ENCODE assay signal across 8 mouse cellular contexts in the genomic region with DNA sequence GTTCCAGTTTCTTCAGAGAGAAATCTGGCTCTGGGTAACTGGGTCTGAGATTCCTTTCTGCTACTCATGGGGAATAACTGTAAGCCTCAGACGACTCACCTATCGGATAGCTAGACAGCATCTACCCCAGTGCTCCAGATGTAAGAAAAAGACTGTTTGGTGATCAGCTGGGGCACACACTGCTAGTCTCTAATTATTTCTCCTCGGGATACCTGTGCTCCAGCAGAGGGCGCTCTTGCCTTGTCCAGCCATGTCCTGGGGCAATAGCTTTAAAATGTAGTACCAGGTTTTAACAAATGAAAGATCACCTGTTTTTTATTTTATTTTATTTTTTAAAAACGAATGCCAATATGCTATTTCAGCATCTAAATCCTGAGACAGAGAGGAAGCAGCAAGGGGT. TPM values are rescaled to one million over a fixed set of nuclear protein-coding genes. Genes with fewer than 3 reads are reported as not detected.
DNase-seq lines count a peak whose midpoint lies in the region; ATAC-seq and TF ChIP-seq lines count a peak whose summit lies in the region.

No protein-coding gene starts in this region.

- H3K36me3 ChIP-seq in C2C12 (ENCODE audit: control insufficient read depth, insufficient read depth) = no peaks in the 10 kb centered on the region
- no peaks in the 10 kb centered on the region for H3K36me3 ChIP-seq in limb, embryonic 14.5 days (ENCODE audit: control insufficient read depth, insufficient read depth, low read length)
- H3K36me3 ChIP-seq in neural tube, embryonic 14.5 days (ENCODE audit: control insufficient read depth, insufficient read depth, low read length) = no peaks in the 10 kb centered on the region

- DNase-seq in adrenal gland, adult (ENCODE audit: inconsistent age in 2 of 2, low spot score in 1 of 2) = peak; percentile 82 to 92
- peak; percentile 89 for DNase-seq in embryo, embryonic 10 days (ENCODE audit: low spot score)
- peak; percentile 74 for DNase-seq in gastrocnemius, postnatal 14 days
- peak; percentile 83 for DNase-seq in kidney, adult 9 months
- peak; percentile 51 for DNase-seq in limb, embryonic 14.5 days (ENCODE audit: low spot score)
- DNase-seq in testis, postnatal 10 days (ENCODE audit: low spot score) = peak; percentile 93

- H3ac ChIP-seq in C2C12 (ENCODE audit: control insufficient read depth, insufficient read length, low read depth) = no peak overlapping the region

- no peaks in the 10 kb centered on the region for H3K79me3 ChIP-seq in C2C12 (ENCODE audit: low read depth)

- no peak for ATAC-seq in limb, embryonic 14.5 days (ENCODE audit: low FRiP score, low read depth)
- peak; percentile 70; the same call in 1 of the 2 replicates for ATAC-seq in neural tube, embryonic 14.5 days (ENCODE audit: low read depth)

- H3K27me3 ChIP-seq in C2C12 (ENCODE audit: control insufficient read depth, insufficient read depth, insufficient read length) = no peaks in the 10 kb centered on the region
- no peaks in the 10 kb centered on the region for H3K27me3 ChIP-seq in limb, embryonic 14.5 days (ENCODE audit: control insufficient read depth, insufficient read depth, low read length)
- H3K27me3 ChIP-seq in neural tube, embryonic 14.5 days (ENCODE audit: control insufficient read depth, insufficient read depth, low read length) = no peaks in the 10 kb centered on the region

- no peak overlapping the region for H3K27ac ChIP-seq in limb, embryonic 14.5 days (replicated peaks; ENCODE audit: low read depth, low read length)
- H3K27ac ChIP-seq in neural tube, embryonic 14.5 days (ENCODE audit: low read depth, low read length) = no peak overlapping the region

- H3K4me2 ChIP-seq in limb, embryonic 14.5 days (replicated peaks; ENCODE audit: low read depth, low read length, severe bottlenecking) = no peak overlapping the region
- no peak overlapping the region for H3K4me2 ChIP-seq in neural tube, embryonic 14.5 days (ENCODE audit: low read depth, low read length)

- intact Hi-C loops in gastrocnemius, postnatal 14 days (cut with DNase I; ENCODE audit: low total_unique reads) = loop anchor here (5.0 to 10.0 kb wide), 2 partner anchors 38 to 335 kb away; no protein-coding TSS in a partner anchor

- no peak overlapping the region for H3K9ac ChIP-seq in limb, embryonic 14.5 days (ENCODE audit: low read depth, low read length, severe bottlenecking)
- no peak overlapping the region for H3K9ac ChIP-seq in neural tube, embryonic 14.5 days (replicated peaks; ENCODE audit: low read depth, low read length)

- no peaks in the 10 kb centered on the region for H3K79me2 ChIP-seq in C2C12 (ENCODE audit: control insufficient read depth, insufficient read depth)

- peak; percentile 55 for TF ChIP-seq CTCF in C2C12 (IDR thresholded peaks at IDR 0.05; ENCODE audit: control insufficient read depth, insufficient read depth, insufficient read length)

- no peaks in the 10 kb centered on the region for H3K4me1 ChIP-seq in limb, embryonic 14.5 days (ENCODE audit: control insufficient read depth, insufficient read depth, low read length)
- H3K4me1 ChIP-seq in neural tube, embryonic 14.5 days (ENCODE audit: control insufficient read depth, insufficient read depth, low read length) = no peaks in the 10 kb centered on the region

- H3K4me3 ChIP-seq in C2C12 (ENCODE audit: insufficient read depth, poor library complexity, severe bottlenecking) = no peak overlapping the region
- H3K4me3 ChIP-seq in limb, embryonic 14.5 days (replicated peaks; ENCODE audit: low read length) = no peak overlapping the region
- H3K4me3 ChIP-seq in neural tube, embryonic 14.5 days (ENCODE audit: low read depth, low read length) = no peak overlapping the region

- 4% methylated on average over 5 of the region's 5 CpGs for WGBS in limb, embryonic 14.5 days
- WGBS in neural tube, embryonic 14.5 days = 11% methylated on average over 5 of the region's 5 CpGs

- no peaks in the 10 kb centered on the region for H3K9me3 ChIP-seq in limb, embryonic 14.5 days (ENCODE audit: control insufficient read depth, low read length)
- no peaks in the 10 kb centered on the region for H3K9me3 ChIP-seq in neural tube, embryonic 14.5 days (ENCODE audit: control insufficient read depth, low read length)

- no peak for TF ChIP-seq POLR2A in limb, embryonic 14.5 days (IDR thresholded peaks at IDR 0.05; ENCODE audit: borderline replicate concordance, extremely low read depth, insufficient read depth, insufficient read length)

TF ChIP-seq in C2C12, 6 proteins besides CTCF, POLR2A, EP300 and RAD21:
- TF ChIP-seq FOSL1 (IDR thresholded peaks at IDR 0.05; ENCODE audit: insufficient read depth, low read length, poor library complexity, severe bottlenecking) (no peak), MYOG (IDR thresholded peaks at IDR 0.05; ENCODE audit: control insufficient read depth, extremely low read depth, insufficient read length) (no peak), MAX (IDR thresholded peaks at IDR 0.05) (no peak), CEBPB (IDR thresholded peaks at IDR 0.05; ENCODE audit: low read depth) (no peak), MYOD1 (IDR thresholded peaks at IDR 0.05; ENCODE audit: control insufficient read depth, insufficient read length, low read depth) (no peak), USF1 (IDR thresholded peaks at IDR 0.05; ENCODE audit: low read depth) (no peak)

RNA-seq across cellular contexts. Expression of a gene that starts 22.0 kb away (rescaled TPM):
- polyA plus RNA-seq in C2C12 (2012; fragmentation: generic; extraction: Trizol) = 7.4 TPM
- 10 to 100 TPM; 13.7 to 14.1 TPM for total RNA-seq in gastrocnemius, postnatal 14 days (2021)
- 13.7 and 16.2 TPM in 2 replicates for polyA plus RNA-seq in limb, embryonic 14.5 days (2012; rRNA removed)
- polyA plus RNA-seq in limb, embryonic 14.5 days (2014; fragmentation: Nextera tagmentation; extraction: Ambion mirVana) = 3.4 and 3.5 TPM in 2 replicates
- 2.9 and 3.5 TPM in 2 replicates for polyA plus RNA-seq in neural tube, embryonic 14.5 days (2014; fragmentation: Nextera tagmentation; extraction: Ambion mirVana)

RNA-seq across cellular contexts. Expression of a gene that starts 22.5 kb away (rescaled TPM):
- not detected for polyA plus RNA-seq in C2C12 (2012; fragmentation: generic; extraction: Trizol)
- total RNA-seq in gastrocnemius, postnatal 14 days (2021) = not detected
- 0.04 and 0.08 TPM in 2 replicates for polyA plus RNA-seq in limb, embryonic 14.5 days (2012; rRNA removed)
- 0.17 TPM in 1 of 2 replicates, not detected in the other for polyA plus RNA-seq in limb, embryonic 14.5 days (2014; fragmentation: Nextera tagmentation; extraction: Ambion mirVana)
- not detected in 2 replicates for polyA plus RNA-seq in neural tube, embryonic 14.5 days (2014; fragmentation: Nextera tagmentation; extraction: Ambion mirVana)

RNA-seq across cellular contexts. Expression of a gene that starts 46.4 kb away (rescaled TPM):
- 58.9 TPM for polyA plus RNA-seq in C2C12 (2012; fragmentation: generic; extraction: Trizol)
- 10 to 100 TPM; 52.1 to 53.6 TPM for total RNA-seq in gastrocnemius, postnatal 14 days (2021)
- polyA plus RNA-seq in limb, embryonic 14.5 days (2012; rRNA removed) = 42.8 and 48.0 TPM in 2 replicates
- polyA plus RNA-seq in limb, embryonic 14.5 days (2014; fragmentation: Nextera tagmentation; extraction: Ambion mirVana) = 58.6 and 59.9 TPM in 2 replicates
- polyA plus RNA-seq in neural tube, embryonic 14.5 days (2014; fragmentation: Nextera tagmentation; extraction: Ambion mirVana) = 66.1 and 72.1 TPM in 2 replicates
